Mouse (Mus musculus): ENCODE measurements around the gene Chl1. TPM values are rescaled to one million over a fixed set of nuclear protein-coding genes. Genes with fewer than 3 reads are reported as not detected.

Chl1 gene
- polyA plus RNA-seq, 1 experiment from 2014 or later: 8.9 TPM

DNA sequence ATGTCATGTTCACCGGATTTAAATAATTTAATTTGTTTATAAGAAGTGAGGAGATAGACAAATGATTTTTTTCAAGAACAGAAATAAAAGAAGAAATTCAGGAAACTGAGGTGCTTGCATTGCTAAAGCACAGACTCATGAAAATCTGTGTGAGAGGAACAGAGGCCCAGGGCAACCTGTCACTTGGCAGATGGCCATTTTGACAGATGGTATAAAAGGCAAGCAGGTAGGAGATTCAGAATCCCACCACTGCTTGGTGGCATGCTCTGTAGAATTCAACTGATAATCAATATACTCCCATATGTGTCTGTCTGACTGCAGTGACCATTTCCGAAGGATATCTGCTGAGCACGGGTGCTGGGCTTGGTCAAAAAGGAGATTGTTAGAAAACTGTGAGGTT is 162.7 kb downstream of the Chl1 start:
- WGBS: 89% methylated on average over 3 of the region's 3 CpGs
- H3K4me2 ChIP-seq (ENCODE audit: low read depth, low read length): no peak overlapping the region
- no peak for ATAC-seq (ENCODE audit: insufficient read depth, low FRiP score)

GRCm38 (mm10) chr6:103674332-103674731 is 163.9 kb downstream of the Chl1 start:
- Histone ChIP-seq H3K4me3 (replicated peaks; ENCODE audit: low read length) (no peak overlapping the region), H3K27me3 (ENCODE audit: control insufficient read depth, insufficient read depth, low read length) (no peaks in the 10 kb centered on the region), H3K4me2 (ENCODE audit: low read depth, low read length) (no peak overlapping the region), H3K27ac (ENCODE audit: low read length) (no peak overlapping the region), H3K9ac (ENCODE audit: low read length) (no peak overlapping the region), H3K36me3 (ENCODE audit: control insufficient read depth, insufficient read depth, low read length) (no peaks in the 10 kb centered on the region), H3K4me1 (ENCODE audit: control insufficient read depth, insufficient read depth, low read length) (no peaks in the 10 kb centered on the region), H3K9me3 (replicated peaks; ENCODE audit: control insufficient read depth, low read length) (no peaks in the 10 kb centered on the region)
- WGBS: 62% methylated on average over 6 of the region's 6 CpGs
- ATAC-seq (ENCODE audit: insufficient read depth, low FRiP score): no peak

More for the DNA sequence above, 162.7 kb downstream of the Chl1 start:
- no peak overlapping the region for H3K4me3 ChIP-seq (replicated peaks; ENCODE audit: low read length)
- no peak overlapping the region for H3K9ac ChIP-seq (ENCODE audit: low read length)
- H3K27me3 ChIP-seq (ENCODE audit: control insufficient read depth, insufficient read depth, low read length): no peaks in the 10 kb centered on the region
- H3K36me3 ChIP-seq (ENCODE audit: control insufficient read depth, insufficient read depth, low read length): no peaks in the 10 kb centered on the region
- no peaks in the 10 kb centered on the region for H3K9me3 ChIP-seq (replicated peaks; ENCODE audit: control insufficient read depth, low read length)
- H3K27ac ChIP-seq (ENCODE audit: low read length): no peak overlapping the region
- no peaks in the 10 kb centered on the region for H3K4me1 ChIP-seq (ENCODE audit: control insufficient read depth, insufficient read depth, low read length)

- 70% methylated on average over 2 of the region's 2 CpGs for WGBS
- Histone ChIP-seq H3K4me2 (ENCODE audit: low read depth, low read length) (no peak overlapping the region), H3K9me3 (replicated peaks; ENCODE audit: control insufficient read depth, low read length) (no peaks in the 10 kb centered on the region), H3K36me3 (ENCODE audit: control insufficient read depth, insufficient read depth, low read length) (no peaks in the 10 kb centered on the region), H3K4me1 (ENCODE audit: control insufficient read depth, insufficient read depth, low read length) (no peaks in the 10 kb centered on the region), H3K9ac (ENCODE audit: low read length) (no peak overlapping the region), H3K27me3 (ENCODE audit: control insufficient read depth, insufficient read depth, low read length) (no peaks in the 10 kb centered on the region), H3K4me3 (replicated peaks; ENCODE audit: low read length) (no peak overlapping the region), H3K27ac (ENCODE audit: low read length) (no peak overlapping the region)
- ATAC-seq (ENCODE audit: insufficient read depth, low FRiP score): no peak
Measured at GRCm38 (mm10) chr6:103675145-103675544, 164.8 kb downstream of the Chl1 start.

DNA sequence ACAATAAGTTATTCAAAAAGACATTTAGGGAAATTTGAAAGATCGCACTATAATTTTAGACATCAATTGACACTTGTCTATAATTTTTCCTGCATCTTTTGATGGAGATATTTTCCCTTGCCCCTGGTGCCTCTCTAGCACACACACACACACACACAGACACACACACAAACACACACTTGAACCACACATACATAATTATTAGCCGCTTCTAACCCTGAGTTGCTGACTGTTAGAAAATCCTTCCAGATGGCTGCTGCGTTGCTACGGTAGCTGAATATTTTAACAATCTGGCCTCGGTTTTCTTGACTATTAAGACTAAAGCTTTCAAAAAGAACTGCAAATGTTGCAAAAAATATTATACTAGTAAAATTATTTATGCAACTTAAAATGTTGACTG is 166.3 kb downstream of the Chl1 start:
- Histone ChIP-seq H3K9ac (ENCODE audit: low read length) (no peak overlapping the region), H3K27ac (ENCODE audit: low read length) (no peak overlapping the region), H3K9me3 (replicated peaks; ENCODE audit: control insufficient read depth, low read length) (no peaks in the 10 kb centered on the region), H3K4me2 (ENCODE audit: low read depth, low read length) (no peak overlapping the region), H3K36me3 (ENCODE audit: control insufficient read depth, insufficient read depth, low read length) (no peaks in the 10 kb centered on the region), H3K4me1 (ENCODE audit: control insufficient read depth, insufficient read depth, low read length) (no peaks in the 10 kb centered on the region), H3K4me3 (replicated peaks; ENCODE audit: low read length) (no peak overlapping the region), H3K27me3 (ENCODE audit: control insufficient read depth, insufficient read depth, low read length) (no peaks in the 10 kb centered on the region)
- WGBS: 62% methylated on average over 5 of the region's 5 CpGs
- no peak for ATAC-seq (ENCODE audit: insufficient read depth, low FRiP score)

DNA sequence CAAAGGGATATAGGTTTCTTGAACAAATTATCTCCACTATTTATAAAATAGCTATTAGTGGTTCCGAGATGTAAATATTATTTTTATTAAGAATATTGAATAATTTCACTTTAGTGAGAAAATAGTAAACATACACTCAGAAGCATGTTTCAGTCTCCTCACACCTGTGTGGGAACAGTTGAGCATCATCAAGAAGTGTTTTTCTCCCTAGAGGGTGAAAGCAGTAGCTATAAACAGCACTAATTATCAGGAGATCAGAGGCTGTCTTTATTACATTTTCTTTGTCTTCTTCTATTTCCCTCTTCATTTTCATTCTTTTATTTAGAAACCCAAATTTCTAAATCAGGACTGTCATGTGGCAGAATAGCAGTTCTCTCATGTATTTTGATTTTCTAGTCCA is 166.7 kb downstream of the Chl1 start:
- Histone ChIP-seq H3K9me3 (replicated peaks; ENCODE audit: control insufficient read depth, low read length) (no peaks in the 10 kb centered on the region), H3K9ac (ENCODE audit: low read length) (no peak overlapping the region), H3K36me3 (ENCODE audit: control insufficient read depth, insufficient read depth, low read length) (no peaks in the 10 kb centered on the region), H3K4me2 (ENCODE audit: low read depth, low read length) (no peak overlapping the region), H3K4me1 (ENCODE audit: control insufficient read depth, insufficient read depth, low read length) (no peaks in the 10 kb centered on the region), H3K4me3 (replicated peaks; ENCODE audit: low read length) (no peak overlapping the region), H3K27me3 (ENCODE audit: control insufficient read depth, insufficient read depth, low read length) (no peaks in the 10 kb centered on the region), H3K27ac (ENCODE audit: low read length) (no peak overlapping the region)
- WGBS: 80% methylated on average over 1 of the region's 1 CpGs
- no peak for ATAC-seq (ENCODE audit: insufficient read depth, low FRiP score)

DNA sequence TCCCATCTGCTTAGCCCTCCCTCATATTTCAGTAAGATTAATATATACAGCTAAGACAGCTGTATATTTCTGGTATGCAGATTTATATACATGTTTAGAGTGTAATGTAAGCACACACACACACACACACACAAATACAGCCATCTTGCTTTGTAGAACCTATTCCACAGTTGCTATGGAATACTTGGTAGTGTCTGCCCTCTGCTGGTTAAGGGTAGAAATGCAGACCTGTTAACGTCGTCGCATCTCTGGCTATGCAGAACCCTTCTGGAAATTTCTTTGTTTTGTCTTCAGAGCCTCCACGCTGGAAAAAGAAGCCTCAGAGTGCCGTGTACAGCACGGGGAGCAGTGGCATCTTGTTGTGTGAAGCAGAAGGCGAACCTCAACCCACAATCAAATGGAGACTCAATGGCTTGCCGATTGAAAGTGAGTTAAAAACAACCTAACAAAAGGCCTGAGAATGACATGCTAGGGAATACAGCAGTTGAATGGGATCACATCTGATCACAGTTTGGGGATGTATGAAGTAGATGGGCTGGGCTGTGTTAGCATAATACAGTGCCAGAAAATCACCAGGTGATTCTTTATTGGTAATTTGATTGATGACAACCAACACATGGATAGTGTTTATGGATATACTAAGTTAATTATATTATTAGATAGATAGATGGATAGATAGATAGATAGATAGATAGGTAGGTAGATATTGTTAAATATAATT is 172.6 kb downstream of the Chl1 start:
- H3K9me3 ChIP-seq (replicated peaks; ENCODE audit: control insufficient read depth, low read length): no peaks in the 10 kb centered on the region
- H3K4me3 ChIP-seq (replicated peaks; ENCODE audit: low read length): no peak overlapping the region
- 17% methylated on average over 8 of the region's 8 CpGs for WGBS
- no peak overlapping the region for H3K4me2 ChIP-seq (ENCODE audit: low read depth, low read length)
- H3K27ac ChIP-seq (ENCODE audit: low read length): no peak overlapping the region
- peak; percentile 72; the same call in 1 of the 2 replicates for ATAC-seq (ENCODE audit: insufficient read depth, low FRiP score)
- no peak overlapping the region for H3K9ac ChIP-seq (ENCODE audit: low read length)
- H3K4me1 ChIP-seq (ENCODE audit: control insufficient read depth, insufficient read depth, low read length): no peaks in the 10 kb centered on the region
- no peaks in the 10 kb centered on the region for H3K27me3 ChIP-seq (ENCODE audit: control insufficient read depth, insufficient read depth, low read length)
- no peaks in the 10 kb centered on the region for H3K36me3 ChIP-seq (ENCODE audit: control insufficient read depth, insufficient read depth, low read length)

GRCm38 (mm10) chr6:103692511-103692910 is 182.1 kb downstream of the Chl1 start:
- Histone ChIP-seq H3K4me1 (ENCODE audit: control insufficient read depth, insufficient read depth, low read length) (no peaks in the 10 kb centered on the region), H3K27me3 (ENCODE audit: control insufficient read depth, insufficient read depth, low read length) (no peaks in the 10 kb centered on the region), H3K9ac (ENCODE audit: low read length) (no peak overlapping the region), H3K4me2 (ENCODE audit: low read depth, low read length) (no peak overlapping the region), H3K4me3 (replicated peaks; ENCODE audit: low read length) (no peak overlapping the region), H3K9me3 (replicated peaks; ENCODE audit: control insufficient read depth, low read length) (no peaks in the 10 kb centered on the region), H3K27ac (ENCODE audit: low read length) (no peak overlapping the region), H3K36me3 (ENCODE audit: control insufficient read depth, insufficient read depth, low read length) (no peaks in the 10 kb centered on the region)
- 40% methylated on average over 3 of the region's 3 CpGs for WGBS
- ATAC-seq (ENCODE audit: insufficient read depth, low FRiP score): no peak

DNA sequence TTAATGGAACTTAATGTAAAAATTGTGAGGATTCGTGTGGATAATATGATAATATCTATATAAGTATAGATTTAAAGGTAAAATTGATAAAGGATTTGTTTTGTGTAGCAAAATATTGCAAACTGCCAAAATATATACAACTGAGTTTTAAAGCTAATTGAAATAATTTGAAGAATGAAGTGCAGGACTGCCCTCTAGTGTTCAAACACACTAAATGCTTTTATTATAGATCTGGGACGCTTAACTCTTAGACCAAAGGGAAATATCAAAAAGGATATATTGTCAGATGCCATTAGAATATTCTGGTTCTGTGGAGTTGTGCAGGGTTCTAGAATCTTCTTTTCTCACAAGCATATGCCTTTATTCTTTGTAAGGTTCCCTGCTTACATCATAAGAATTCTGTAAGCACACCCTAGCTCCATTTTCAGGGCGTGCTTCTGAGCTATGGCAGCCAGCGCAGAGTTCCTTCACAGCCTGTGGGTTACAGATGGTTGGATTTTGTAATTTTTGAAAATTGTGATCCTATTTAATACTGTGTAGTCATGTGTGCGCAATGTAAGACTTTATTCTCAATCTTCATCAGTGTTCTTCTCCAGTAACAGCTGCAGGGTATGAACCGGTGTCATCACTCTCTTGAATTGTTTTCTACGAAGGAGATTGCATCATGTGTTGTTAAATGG is 187.1 kb downstream of the Chl1 start:
- 60% methylated on average over 7 of the region's 7 CpGs for WGBS
- no peak overlapping the region for H3K9ac ChIP-seq (ENCODE audit: low read length)
- ATAC-seq (ENCODE audit: insufficient read depth, low FRiP score): no peak
- no peaks in the 10 kb centered on the region for H3K4me1 ChIP-seq (ENCODE audit: control insufficient read depth, insufficient read depth, low read length)
- H3K27ac ChIP-seq (ENCODE audit: low read length): no peak overlapping the region
- no peaks in the 10 kb centered on the region for H3K9me3 ChIP-seq (replicated peaks; ENCODE audit: control insufficient read depth, low read length)
- no peaks in the 10 kb centered on the region for H3K27me3 ChIP-seq (ENCODE audit: control insufficient read depth, insufficient read depth, low read length)
- no peak overlapping the region for H3K4me3 ChIP-seq (replicated peaks; ENCODE audit: low read length)
- no peaks in the 10 kb centered on the region for H3K36me3 ChIP-seq (ENCODE audit: control insufficient read depth, insufficient read depth, low read length)
- no peak overlapping the region for H3K4me2 ChIP-seq (ENCODE audit: low read depth, low read length)

DNA sequence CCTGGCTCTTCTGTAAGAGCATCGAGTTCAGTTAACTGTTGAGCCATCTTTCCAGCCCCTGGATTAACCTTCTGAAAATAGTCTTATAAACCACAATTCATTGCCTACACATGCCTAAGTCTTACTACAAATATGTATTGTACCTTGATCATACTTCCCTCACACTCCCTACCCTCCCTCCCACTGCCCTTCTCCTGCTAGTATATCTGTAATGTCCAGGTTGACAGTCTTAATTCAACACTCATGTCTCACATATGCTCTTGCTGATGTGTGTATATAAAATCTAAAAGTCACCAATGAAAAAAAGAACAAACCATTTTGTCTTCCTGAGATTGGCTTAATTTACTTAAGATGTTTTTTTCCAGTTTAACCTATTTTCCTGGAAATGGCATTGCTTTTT is 189.1 kb downstream of the Chl1 start:
- Histone ChIP-seq H3K4me2 (ENCODE audit: low read depth, low read length) (no peak overlapping the region), H3K4me1 (ENCODE audit: control insufficient read depth, insufficient read depth, low read length) (no peaks in the 10 kb centered on the region), H3K9me3 (replicated peaks; ENCODE audit: control insufficient read depth, low read length) (no peaks in the 10 kb centered on the region), H3K36me3 (ENCODE audit: control insufficient read depth, insufficient read depth, low read length) (no peaks in the 10 kb centered on the region), H3K27me3 (ENCODE audit: control insufficient read depth, insufficient read depth, low read length) (no peaks in the 10 kb centered on the region), H3K9ac (ENCODE audit: low read length) (no peak overlapping the region), H3K27ac (ENCODE audit: low read length) (no peak overlapping the region), H3K4me3 (replicated peaks; ENCODE audit: low read length) (no peak overlapping the region)
- WGBS: 68% methylated on average over 1 of the region's 1 CpGs
- no peak for ATAC-seq (ENCODE audit: insufficient read depth, low FRiP score)

Data from stomach, embryonic 16.5 days (tissue).